ENCODE assay signal across 17 mouse cellular contexts in genomic region chr11:118646864-118647263, GRCm38 (mm10).
"Had no signal": no experiment of that assay in that cellular context is flagged by ENCODE, and none has a peak within 500 bp of the region (broad histone marks: within the 10 kb centered on the region; RNA-seq: fewer than 3 reads in every experiment).

No protein-coding gene starts in this region.

- H3K4me1 ChIP-seq: liver, embryonic 13.5 days; megakaryocyte, embryonic 14.5 days; stomach, embryonic 15.5 days had no signal

- ATAC-seq: intestine, embryonic 16.5 days; lung, postnatal 0 days; midbrain, embryonic 15.5 days had no signal

- H3K4me3 ChIP-seq: liver, embryonic 13.5 days; megakaryocyte, embryonic 14.5 days; midbrain, embryonic 10.5 days; midbrain, embryonic 15.5 days; neural tube, embryonic 12.5 days; neural tube, embryonic 15.5 days; stomach, embryonic 15.5 days had no signal

- DNase-seq: kidney, adult 18-20 months; kidney, adult 9 months; kidney, postnatal 14 days; kidney, postnatal 4 days; liver, embryonic 13.5 days; lung, adult 2 months; right cerebral cortex, adult 18-20 months; spleen, adult 18-20 months; thymus, postnatal 25 days had no signal

- H3K9ac ChIP-seq: liver, embryonic 13.5 days; midbrain, embryonic 15.5 days; neural tube, embryonic 12.5 days; neural tube, embryonic 15.5 days; stomach, embryonic 15.5 days had no signal

- H3K27me3 ChIP-seq: liver, embryonic 13.5 days; midbrain, embryonic 15.5 days; neural tube, embryonic 12.5 days; neural tube, embryonic 15.5 days; stomach, embryonic 15.5 days had no signal

- H3K27ac ChIP-seq: liver, embryonic 13.5 days; midbrain, embryonic 10.5 days; midbrain, embryonic 15.5 days; neural tube, embryonic 12.5 days; stomach, embryonic 15.5 days had no signal

- H3K36me3 ChIP-seq: liver, embryonic 13.5 days; midbrain, embryonic 10.5 days; midbrain, embryonic 15.5 days; neural tube, embryonic 12.5 days; neural tube, embryonic 15.5 days; stomach, embryonic 15.5 days had no signal

- H3K4me2 ChIP-seq: liver, embryonic 13.5 days; midbrain, embryonic 15.5 days; neural tube, embryonic 12.5 days; neural tube, embryonic 15.5 days; stomach, embryonic 15.5 days had no signal

- H3K9me3 ChIP-seq: liver, embryonic 13.5 days; midbrain, embryonic 10.5 days; midbrain, embryonic 15.5 days; neural tube, embryonic 12.5 days; neural tube, embryonic 15.5 days; stomach, embryonic 15.5 days had no signal
